Mouse (Mus musculus) mammary gland, adult 2 months (tissue): ENCODE measurements around the gene Ms4a4b. TPM values are rescaled to one million over a fixed set of nuclear protein-coding genes. Genes with fewer than 3 reads are reported as not detected.

Experiments used
- polyA plus RNA-seq: library from polyadenylated mRNA; depleted of rRNA; stranded (reverse); fragments of >200 nt; gene quantifications from 2 replicates; pipeline ENCODE4 v1.2.3, GENCODE M21; 2012; ENCODE audit warnings: low replicate concordance; rRNA removed

Gene Ms4a4b
- polyA plus RNA-seq = 46.1 and 93.0 TPM in 2 replicates

GRCm38 (mm10) chr19:11443338-11443737 is at the start of gene Ms4a4b:
TSS of gene Ms4a4b (plus strand) at chr19:11443553.

GRCm38 (mm10) chr19:11404527-11404926 is 38.8 kb upstream of the Ms4a4b start, which contains the start of gene Ms4a4c:
TSS of gene Ms4a4c (plus strand) at chr19:11404770.

GRCm38 (mm10) chr19:11469215-11469614 is 25.9 kb downstream of the Ms4a4b start, which contains the start of gene Ms4a6c:
TSS of gene Ms4a6c (plus strand) at chr19:11469366.

GRCm38 (mm10) chr19:11485746-11486145 is 42.4 kb downstream of the Ms4a4b start, which contains the start of gene Gm8369:
TSS of gene Gm8369 (plus strand) at chr19:11485938.

GRCm38 (mm10) chr19:11516246-11516645 is 72.9 kb downstream of the Ms4a4b start, which contains the start of gene Ms4a6b:
TSS of gene Ms4a6b (plus strand) at chr19:11516512.

Other genes with a start within 250 kb of the Ms4a4b start
- not detected in 2 replicates for gene Ms4a13, start 246.8 kb upstream of the Ms4a4b start, polyA plus RNA-seq
- not detected in 2 replicates for gene Ms4a12, start 211.1 kb upstream of the Ms4a4b start, polyA plus RNA-seq
- 7.6 and 12.1 TPM in 2 replicates for gene Ms4a1, start 177.3 kb upstream of the Ms4a4b start, polyA plus RNA-seq
- not detected in 2 replicates for gene Ms4a5, start 159.7 kb upstream of the Ms4a4b start, polyA plus RNA-seq
- gene Ms4a14, start 129.1 kb upstream of the Ms4a4b start, polyA plus RNA-seq = 0.35 and 1.4 TPM in 2 replicates
- gene Ms4a7, start 107.4 kb upstream of the Ms4a4b start, polyA plus RNA-seq = 2.6 and 8.1 TPM in 2 replicates
- gene Ms4a4a, start 68.0 kb upstream of the Ms4a4b start, polyA plus RNA-seq = 0.97 and 2.4 TPM in 2 replicates
- gene Ms4a4c, start 38.8 kb upstream of the Ms4a4b start, polyA plus RNA-seq = 4.0 and 6.8 TPM in 2 replicates
- 6.0 and 14.4 TPM in 2 replicates for gene Ms4a6c, start 25.8 kb downstream of the Ms4a4b start, polyA plus RNA-seq
- gene Gm8369, start 42.4 kb downstream of the Ms4a4b start, polyA plus RNA-seq = 13.1 and 23.7 TPM in 2 replicates
- gene Ms4a6b, start 73.0 kb downstream of the Ms4a4b start, polyA plus RNA-seq = 22.9 and 41.2 TPM in 2 replicates
- 23.9 and 37.1 TPM in 2 replicates for gene Ms4a4d, start 93.2 kb downstream of the Ms4a4b start, polyA plus RNA-seq
- gene Ms4a6d, start 161.3 kb downstream of the Ms4a4b start, polyA plus RNA-seq = 5.1 and 17.1 TPM in 2 replicates
- 0.13 and 0.46 TPM in 2 replicates for gene Ms4a2, start 180.2 kb downstream of the Ms4a4b start, polyA plus RNA-seq
- not detected in 2 replicates for gene Ms4a3, start 197.3 kb downstream of the Ms4a4b start, polyA plus RNA-seq
- not detected in 2 replicates for gene Oosp2, start 217.0 kb downstream of the Ms4a4b start, polyA plus RNA-seq
- not detected in 2 replicates for gene Oosp1, start 247.6 kb downstream of the Ms4a4b start, polyA plus RNA-seq